Mouse (Mus musculus) stomach, postnatal 0 days (tissue): ENCODE data around the gene Mobp. TPM values are rescaled to one million over a fixed set of nuclear protein-coding genes. Genes with fewer than 3 reads are reported as not detected.

Experiments
- ATAC-seq: fragments of 200-750 bp; cut with Nextera tagmentation; 2 replicates; pipeline ENCODE4 v1.8.0; 2017; ENCODE audit not compliant: low FRiP score, low TSS enrichment
- DNase-seq: peaks from one replicate; pipeline ENCODE4 v3.0.0-alpha.2; 2016; ENCODE audit warnings: low spot score
- H3K27ac ChIP-seq: fragments of 300-500 bp; sonication (generic); replicated peaks from 2 replicates; pipeline ENCODE4 v1.5.1; 2014; ENCODE audit warnings: mild to moderate bottlenecking, control low read depth
- H3K27me3 ChIP-seq: fragments of 300-500 bp; sonication (generic); 2 replicates; pipeline ENCODE4 v1.6.1; 2014; ENCODE audit warnings: low read length; ENCODE audit not compliant: control insufficient read depth, insufficient read depth
- H3K36me3 ChIP-seq: fragments of 300-500 bp; sonication (generic); 2 replicates; pipeline ENCODE4 v1.6.1; 2014; ENCODE audit warnings: low read length, mixed read lengths; ENCODE audit not compliant: control insufficient read depth, insufficient read depth
- H3K4me1 ChIP-seq: fragments of 300-500 bp; sonication (generic); replicated peaks from 2 replicates; pipeline ENCODE4 v1.6.1; 2014; ENCODE audit warnings: antibody characterized with exemption; ENCODE audit not compliant: control insufficient read depth, insufficient read depth
- H3K4me2 ChIP-seq: fragments of 300-500 bp; sonication (generic); replicated peaks from 2 replicates; pipeline ENCODE4 v1.6.1; 2014; ENCODE audit warnings: low read depth, mild to moderate bottlenecking, control low read depth, moderate library complexity
- H3K4me3 ChIP-seq: fragments of 300-500 bp; sonication (generic); 2 replicates; pipeline ENCODE4 v1.5.1; 2014; ENCODE audit warnings: low read depth, low read length, control low read depth
- H3K9ac ChIP-seq: fragments of 300-500 bp; sonication (generic); 2 replicates; pipeline ENCODE4 v1.6.1; 2014; ENCODE audit warnings: mild to moderate bottlenecking, low read length, control low read depth, mixed read lengths
- H3K9me3 ChIP-seq: fragments of 300-500 bp; sonication (generic); 2 replicates; pipeline ENCODE4 v1.6.1; 2016; ENCODE audit warnings: low read length; ENCODE audit not compliant: control insufficient read depth
- CTCF ChIP-seq: IDR thresholded peaks from 2 replicates; pipeline ENCODE4 v1.5.1; 2016; ENCODE audit warnings: antibody characterized with exemption, low read depth, mild to moderate bottlenecking, moderate library complexity
- EP300 ChIP-seq: optimal IDR thresholded peaks from 2 replicates; pipeline ENCODE3; 2016; ENCODE audit warnings: antibody characterized with exemption
- WGBS: fragments of 180-500 bp; shearing (Covaris S2); extraction: QIAGEN DNeasy Blood & Tissue Kit; methylation state at CpG from one replicate; pipeline ENCODE4 v1.1.7; 2014; 5-methylcytosine and 5-hydroxymethylcytosine counted together
- polyA plus RNA-seq: library from polyadenylated mRNA; unstranded; fragments of >200 nt; fragmentation: Nextera tagmentation; extraction: Ambion mirVana; gene quantifications from 2 replicates; pipeline ENCODE4 v1.2.1, GENCODE M21; 2015

Gene Mobp
- polyA plus RNA-seq, 1 experiment from 2014 or later = 0.32 TPM

DNA sequence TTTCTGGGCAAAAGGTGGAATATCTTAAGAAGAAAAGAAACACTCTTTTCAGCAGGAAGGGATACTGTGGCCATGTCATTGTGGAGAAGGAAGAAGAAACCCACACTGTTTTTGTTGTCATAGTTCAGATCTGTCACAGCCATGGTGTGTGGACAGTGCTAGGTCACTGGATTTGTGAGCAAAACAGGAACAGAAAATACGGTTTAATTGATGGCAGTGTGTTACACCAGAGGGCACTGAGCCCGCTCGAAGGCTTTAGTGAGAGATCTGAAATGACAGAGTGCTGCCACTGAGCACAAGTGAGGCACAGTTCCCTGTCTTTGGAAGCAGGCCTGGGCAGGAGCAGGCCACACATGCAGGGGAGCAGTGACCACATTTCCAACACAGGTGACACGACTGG lies 31.3 kb upstream of the Mobp start:
- no peak for TF ChIP-seq CTCF
- no peak for TF ChIP-seq EP300
- DNase-seq (no peak), ATAC-seq (0 out of 2 replicates have a peak, but pooled peaks have one; percentile 6)
- no peaks in the 10 kb centered on the region for H3K4me1 ChIP-seq
- H3K4me2 ChIP-seq = no peak overlapping the region
- H3K27ac ChIP-seq = peak overlapping the region; percentile 61
- H3K4me3 ChIP-seq = no peak overlapping the region
- no peaks in the 10 kb centered on the region for H3K27me3 ChIP-seq
- H3K9ac ChIP-seq = no peak overlapping the region
- 82% methylated on average over 4 of the region's 4 CpGs for WGBS
- no peaks in the 10 kb centered on the region for H3K9me3 ChIP-seq
- peaks cover 10% of the 10 kb centered on the region; the same call in 1 of the 2 replicates for H3K36me3 ChIP-seq

DNA sequence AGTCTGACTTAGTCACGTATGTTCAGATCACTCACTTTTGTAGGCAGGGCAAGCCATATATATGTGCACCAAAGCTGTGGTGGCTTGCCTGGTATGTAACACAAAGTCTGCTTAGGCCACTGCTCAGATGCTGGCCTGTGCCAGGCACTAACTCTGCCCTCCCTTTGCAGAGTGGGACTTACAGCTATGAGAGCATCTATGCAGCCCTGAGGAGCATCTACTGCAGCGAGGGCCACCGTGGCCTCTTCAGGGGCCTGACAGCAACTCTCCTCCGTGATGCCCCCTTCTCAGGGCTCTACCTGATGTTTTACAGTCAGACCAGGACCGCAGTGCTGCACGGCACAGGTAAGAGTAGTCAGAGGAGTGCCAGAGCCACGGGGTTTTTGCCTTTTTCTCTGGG lies 29.0 kb upstream of the Mobp start:
- no peaks in the 10 kb centered on the region for H3K4me1 ChIP-seq
- peaks cover 10% of the 10 kb centered on the region; the same call in 1 of the 2 replicates for H3K36me3 ChIP-seq
- no peak for DNase-seq
- H3K9ac ChIP-seq = no peak overlapping the region
- no peak overlapping the region for H3K4me3 ChIP-seq
- WGBS = 90% methylated on average over 7 of the region's 7 CpGs
- TF ChIP-seq EP300 (no peak), CTCF (no peak)
- H3K9me3 ChIP-seq = no peaks in the 10 kb centered on the region
- H3K27me3 ChIP-seq = no peaks in the 10 kb centered on the region
- no peak overlapping the region for H3K4me2 ChIP-seq
- H3K27ac ChIP-seq = no peak overlapping the region
- ATAC-seq = no peak

DNA sequence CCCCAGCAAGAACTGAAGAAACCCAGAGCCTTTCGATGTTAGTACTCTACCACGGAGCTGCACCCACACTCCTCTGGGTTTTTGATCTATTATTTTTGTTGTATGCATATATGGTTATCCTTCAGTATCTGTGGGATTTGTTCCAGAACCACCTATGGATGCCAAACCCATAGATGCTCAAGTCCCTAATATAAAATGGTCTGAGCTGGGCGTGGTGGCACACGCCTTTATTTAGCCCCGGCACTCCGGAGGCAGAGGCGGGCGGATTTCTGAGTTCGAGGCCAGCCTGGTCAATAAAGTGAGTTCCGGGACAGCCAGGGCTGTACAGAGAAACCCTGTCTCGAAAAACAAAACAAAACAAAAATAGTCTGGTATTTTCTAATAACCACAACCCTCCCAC lies 22.6 kb upstream of the Mobp start:
- ATAC-seq = no peak
- WGBS = 40% methylated on average over 11 of the region's 11 CpGs
- TF ChIP-seq CTCF (no peak), EP300 (no peak)
- Histone ChIP-seq H3K27me3 (no peaks in the 10 kb centered on the region), H3K4me3 (peak overlapping the region; percentile 25; the same call in 1 of the 2 replicates), H3K4me1 (no peaks in the 10 kb centered on the region), H3K36me3 (peaks cover 12% of the 10 kb centered on the region; the same call in 1 of the 2 replicates), H3K4me2 (peak overlapping the region; percentile 46), H3K9ac (0 out of 2 replicates have a peak overlapping the region, but pooled peaks have one; percentile 41), H3K9me3 (no peaks in the 10 kb centered on the region), H3K27ac (peak overlapping the region; percentile 42; the same call in 1 of the 2 replicates)
- DNase-seq = no peak

DNA sequence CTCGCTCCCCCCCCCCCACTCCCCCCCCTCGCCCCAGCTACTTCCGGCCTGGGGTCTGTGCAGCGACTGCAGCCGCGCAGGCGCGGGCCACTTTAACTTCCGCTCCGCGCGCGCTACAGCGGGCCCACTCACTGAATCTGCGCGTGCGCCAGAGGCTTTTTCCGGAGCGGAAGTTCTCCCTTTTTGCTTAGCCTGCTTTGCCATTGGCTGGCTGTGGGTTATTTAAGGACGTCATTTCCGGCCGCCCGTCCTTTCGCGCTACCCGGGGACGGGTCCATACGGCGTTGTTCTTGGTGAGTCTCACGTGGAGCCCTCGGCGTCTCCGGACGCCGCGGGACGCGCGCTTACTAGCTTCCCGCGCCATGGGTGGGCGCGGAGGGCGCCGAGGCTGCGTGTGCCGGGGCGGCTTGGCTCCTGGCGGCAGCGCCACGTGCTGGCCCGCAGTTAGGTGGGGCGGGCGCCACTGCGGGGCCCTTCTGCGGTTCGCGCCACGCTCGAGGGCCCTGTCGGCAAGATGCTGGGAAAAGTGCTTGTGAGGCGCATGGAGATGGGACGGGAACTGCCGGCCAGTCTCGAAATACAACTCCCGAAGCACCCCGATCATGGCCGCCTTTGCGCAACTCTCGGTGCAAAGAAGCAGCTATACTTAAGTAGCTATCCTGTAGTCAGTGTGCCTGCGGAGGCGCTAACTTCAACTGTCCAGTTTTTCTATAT lies 21.8 kb upstream of the Mobp start, which contains the start of gene Rpsa:
Gene Rpsa (plus strand): TSS at position 152 of the 714 bp plus-strand sequence.
- H3K4me2 ChIP-seq = peak within 1 kb of the TSS; percentile 73
- peak within 1 kb of the TSS; percentile 99 for H3K4me3 ChIP-seq
- TF ChIP-seq EP300 (no peak), CTCF (no peak)
- no peaks in the 10 kb centered on the region for H3K4me1 ChIP-seq
- peaks cover 15% of the 10 kb centered on the region; the same call in 1 of the 2 replicates for H3K36me3 ChIP-seq
- peak within 1 kb of the TSS; percentile 97 for H3K9ac ChIP-seq
- under 1% methylated on average over 69 of the region's 72 CpGs for WGBS
- peak within 1 kb of the TSS; percentile 94 for H3K27ac ChIP-seq
- peak; percentile 97 for ATAC-seq
- no peaks in the 10 kb centered on the region for H3K9me3 ChIP-seq
- peak; percentile 97 for DNase-seq
- H3K27me3 ChIP-seq = no peaks in the 10 kb centered on the region

DNA sequence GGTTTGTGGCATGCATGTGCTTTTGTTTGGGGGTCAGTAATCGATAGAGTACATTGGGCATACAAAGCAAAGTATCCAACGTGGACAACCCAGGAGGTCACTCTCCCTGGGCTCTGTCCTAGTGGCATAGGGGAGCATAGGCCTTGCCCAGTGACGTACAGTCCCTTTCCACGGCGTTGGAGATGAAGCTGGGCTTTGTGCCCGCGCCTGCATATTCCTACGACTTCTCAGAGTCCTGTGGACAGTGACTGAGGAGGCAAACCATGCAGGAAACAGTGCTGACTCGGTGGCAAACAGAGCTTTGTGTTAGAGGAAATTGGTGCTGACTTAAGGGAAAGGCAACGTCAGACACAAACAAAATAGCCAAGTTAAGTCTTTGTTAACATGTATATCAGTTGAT lies 20.2 kb upstream of the Mobp start:
- Histone ChIP-seq H3K36me3 (peaks cover 15% of the 10 kb centered on the region; the same call in 1 of the 2 replicates), H3K9me3 (no peaks in the 10 kb centered on the region), H3K27me3 (no peaks in the 10 kb centered on the region), H3K4me1 (no peaks in the 10 kb centered on the region), H3K27ac (no peak overlapping the region), H3K9ac (peak overlapping the region; percentile 97; the same call in 1 of the 2 replicates), H3K4me3 (peak overlapping the region; percentile 99; the same call in 1 of the 2 replicates), H3K4me2 (peak overlapping the region; percentile 73)
- DNase-seq (no peak), ATAC-seq (no peak)
- WGBS = 60% methylated on average over 10 of the region's 10 CpGs
- TF ChIP-seq CTCF = no peak
- no peak for TF ChIP-seq EP300

DNA sequence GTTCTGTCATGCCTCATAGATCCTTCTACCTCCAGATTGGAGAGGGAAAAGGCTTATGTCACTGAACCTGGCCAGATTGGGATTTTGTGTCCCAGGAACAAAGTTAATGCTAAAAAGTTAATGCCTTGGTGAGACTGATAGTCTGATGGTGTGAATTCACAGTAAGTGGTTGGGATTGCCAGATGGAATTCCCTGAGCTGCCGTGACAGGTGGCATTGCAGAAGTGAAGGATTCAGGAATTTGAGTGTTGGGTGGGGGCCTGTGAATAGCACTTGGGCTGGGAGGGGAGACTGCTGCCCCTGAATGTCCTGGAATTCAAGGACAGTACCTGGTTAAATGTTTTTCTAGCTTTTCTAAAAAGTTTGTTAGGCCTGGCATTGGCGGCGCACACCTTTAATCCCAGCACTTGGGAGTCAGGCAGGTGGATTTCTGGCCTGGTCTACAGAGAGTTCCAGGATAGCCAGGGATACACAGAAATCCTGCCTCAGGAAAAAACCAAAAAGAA lies 17.7 kb upstream of the Mobp start:
- Histone ChIP-seq H3K9ac (no peak overlapping the region), H3K4me1 (no peaks in the 10 kb centered on the region), H3K36me3 (peaks cover 15% of the 10 kb centered on the region; the same call in 1 of the 2 replicates), H3K27ac (no peak overlapping the region), H3K4me3 (no peak overlapping the region), H3K27me3 (no peaks in the 10 kb centered on the region), H3K9me3 (no peaks in the 10 kb centered on the region), H3K4me2 (no peak overlapping the region)
- DNase-seq (no peak), ATAC-seq (no peak)
- 84% methylated on average over 3 of the region's 3 CpGs for WGBS
- no peak for TF ChIP-seq EP300
- TF ChIP-seq CTCF = no peak
